Mouse (Mus musculus) retina, postnatal 7 days (tissue): ENCODE measurements at regions not wholly inside any gene's neighbourhood (a gene's known extent, or its start where the extent isn't known, plus 50 kb on each side); places are given as distances from the start of the nearest gene placed in this dataset.

Experiments
- DNase-seq: peaks from one replicate; pipeline ENCODE4 v3.0.0-alpha.2; 2012; ENCODE audit warnings: low read depth, low spot score

DNA sequence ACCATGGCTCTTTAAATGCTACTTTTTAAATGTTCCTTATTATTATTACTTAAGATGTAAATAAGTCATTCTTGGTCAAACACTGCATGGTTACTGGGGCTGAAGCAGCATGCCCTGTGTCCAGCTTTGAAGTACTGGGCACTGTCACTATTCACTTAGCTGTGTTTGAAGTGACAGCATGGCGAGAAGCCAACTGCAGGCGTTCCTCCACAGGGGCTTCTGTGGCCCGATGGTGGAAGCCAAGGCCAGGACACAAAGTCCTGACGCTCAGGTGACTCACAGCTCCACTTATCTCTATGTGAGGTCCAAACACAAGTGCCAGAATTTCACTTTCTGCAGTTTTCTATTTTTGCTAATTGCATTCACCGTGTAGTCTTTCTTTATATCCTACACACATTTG lies 65.3 kb downstream of the Cdca7 start:
- no peak for DNase-seq

GRCm38 (mm10) chr2:72545453-72545852 lies 69.5 kb downstream of the Cdca7 start:
- DNase-seq = no peak

GRCm38 (mm10) chr2:72546476-72546875 lies 70.5 kb downstream of the Cdca7 start:
- no peak for DNase-seq

DNA sequence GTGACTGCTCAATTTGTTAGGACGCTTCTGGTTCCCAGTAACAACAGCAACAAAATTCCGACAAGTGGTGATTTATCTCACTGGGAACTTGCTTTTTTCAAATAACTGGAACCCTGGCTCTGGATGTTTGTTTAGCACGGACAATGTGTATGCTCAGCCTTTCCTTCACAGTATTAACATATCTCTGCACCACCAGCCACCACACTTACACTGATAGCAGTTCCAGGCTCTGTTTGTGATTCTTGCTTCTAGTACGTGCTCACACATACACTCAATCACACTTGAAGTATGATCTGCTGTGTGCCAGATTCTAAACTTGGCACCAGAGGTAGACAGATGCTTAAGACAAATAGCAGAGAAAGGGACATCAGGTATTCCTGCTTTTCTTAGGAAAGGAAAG lies 71.0 kb downstream of the Cdca7 start:
- no peak for DNase-seq

DNA sequence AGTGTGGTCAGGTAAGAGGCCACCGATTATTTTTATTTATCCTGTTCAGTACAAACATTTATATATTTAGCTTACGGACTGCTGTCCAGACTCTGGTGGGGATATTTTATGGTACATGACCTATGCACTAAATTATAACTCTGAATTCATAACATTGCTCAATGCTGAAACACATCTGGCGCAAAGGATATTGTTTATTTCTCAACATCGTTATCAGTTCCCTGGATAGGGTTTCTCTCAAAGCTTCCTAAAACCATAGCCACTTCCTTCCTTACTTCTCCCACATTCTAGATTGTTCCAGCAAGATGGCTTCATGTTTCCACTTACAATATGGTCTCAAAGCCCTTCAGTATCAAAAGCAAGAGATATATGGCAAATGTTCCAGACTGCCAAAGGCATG lies 75.3 kb downstream of the Cdca7 start:
- no peak for DNase-seq

DNA sequence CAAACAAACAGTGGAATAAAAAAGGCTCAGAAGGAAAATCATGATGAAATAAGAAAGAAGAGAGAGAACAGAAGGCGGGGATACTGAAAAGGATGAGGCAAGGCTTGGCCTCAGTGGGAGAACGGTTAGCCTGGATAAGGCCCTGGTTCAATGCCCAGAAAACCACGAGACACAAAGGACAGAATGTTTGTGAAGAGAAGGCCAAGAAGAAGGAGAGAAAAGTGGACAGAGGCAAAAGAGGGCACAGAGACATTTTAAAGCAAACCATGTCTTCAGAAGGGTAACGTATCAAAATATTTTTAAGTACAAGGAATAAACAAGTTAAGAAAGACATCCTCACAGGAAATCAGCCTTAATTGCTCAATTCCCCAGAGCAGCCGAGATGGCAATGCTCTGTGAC lies 78.6 kb downstream of the Cdca7 start:
- no peak for DNase-seq

GRCm38 (mm10) chr2:72555116-72555515 lies 79.2 kb downstream of the Cdca7 start:
- DNase-seq = no peak

- no peak for DNase-seq
Measured at GRCm38 (mm10) chr2:72555556-72555955, 79.6 kb downstream of the Cdca7 start.

DNA sequence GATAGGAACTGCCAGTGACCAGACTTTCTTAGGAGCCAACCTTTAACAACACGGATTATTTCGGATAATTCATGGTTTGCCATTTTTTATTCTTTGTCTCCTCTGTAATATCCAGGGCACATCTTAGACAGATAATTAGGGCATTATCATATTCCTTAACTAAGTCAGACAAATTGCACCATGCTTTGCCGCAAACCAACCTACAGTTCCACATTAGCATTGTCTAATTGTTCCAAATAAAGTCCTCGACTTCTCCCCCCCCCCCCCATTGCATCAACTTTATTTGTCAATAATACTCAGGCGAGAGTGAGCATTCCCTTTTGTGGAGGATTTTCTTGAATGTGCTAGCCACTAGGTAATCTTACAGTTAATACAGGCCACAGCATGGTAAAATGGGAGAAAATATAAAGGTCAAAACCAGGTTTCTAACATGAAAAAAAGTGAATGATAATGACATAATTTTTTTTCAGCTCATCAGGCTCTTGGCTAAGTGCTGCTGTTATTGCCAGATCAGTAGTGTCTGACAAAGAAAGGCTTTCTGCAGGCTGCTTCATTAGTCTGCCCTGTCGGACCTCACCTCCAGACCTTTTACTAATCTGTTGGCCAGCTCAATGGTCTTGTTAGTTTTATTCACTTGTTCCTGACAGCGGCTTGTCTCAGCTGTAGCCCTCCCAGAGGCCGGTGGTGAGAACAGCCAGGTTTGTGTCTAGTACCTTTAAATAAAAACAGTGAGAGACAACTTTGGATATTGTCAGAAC lies 80.3 kb downstream of the Cdca7 start:
- DNase-seq = no peak

GRCm38 (mm10) chr2:72557161-72557560 lies 81.2 kb downstream of the Cdca7 start:
- no peak for DNase-seq

DNA sequence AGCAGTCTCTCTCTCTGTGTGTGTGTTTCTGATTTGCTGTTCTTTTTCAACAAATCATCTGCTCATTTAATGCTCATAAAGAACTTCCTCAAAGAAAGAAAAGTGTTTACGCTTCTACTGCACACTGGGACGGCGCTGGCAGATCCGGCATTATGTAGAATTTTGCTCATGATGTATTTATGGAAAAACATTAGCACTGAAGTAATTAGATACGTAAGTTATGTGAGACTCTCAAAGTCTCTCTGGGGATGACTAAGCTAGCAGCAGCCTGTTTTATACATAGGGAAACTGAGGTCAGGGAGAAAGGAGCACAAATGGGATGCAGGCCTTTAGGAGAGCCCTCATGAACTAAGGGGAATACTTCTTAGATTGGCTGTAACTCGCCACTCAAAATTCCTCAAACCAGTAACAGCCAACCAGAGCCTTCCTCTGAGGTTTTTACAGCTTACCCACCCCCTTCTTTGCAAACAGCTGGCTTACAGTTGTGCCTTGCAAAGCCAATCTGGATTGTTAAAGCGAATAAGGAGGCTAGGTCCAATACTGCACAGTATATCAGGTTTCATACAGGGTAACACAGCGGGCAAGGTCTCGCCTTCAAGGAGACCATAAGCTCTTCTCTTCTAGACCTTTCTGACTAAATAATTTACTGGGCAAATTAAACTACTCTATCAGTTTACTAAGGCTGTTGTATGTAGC lies 81.8 kb downstream of the Cdca7 start:
- DNase-seq = no peak

GRCm38 (mm10) chr2:72561383-72561782 lies 85.4 kb downstream of the Cdca7 start:
- DNase-seq = no peak

DNA sequence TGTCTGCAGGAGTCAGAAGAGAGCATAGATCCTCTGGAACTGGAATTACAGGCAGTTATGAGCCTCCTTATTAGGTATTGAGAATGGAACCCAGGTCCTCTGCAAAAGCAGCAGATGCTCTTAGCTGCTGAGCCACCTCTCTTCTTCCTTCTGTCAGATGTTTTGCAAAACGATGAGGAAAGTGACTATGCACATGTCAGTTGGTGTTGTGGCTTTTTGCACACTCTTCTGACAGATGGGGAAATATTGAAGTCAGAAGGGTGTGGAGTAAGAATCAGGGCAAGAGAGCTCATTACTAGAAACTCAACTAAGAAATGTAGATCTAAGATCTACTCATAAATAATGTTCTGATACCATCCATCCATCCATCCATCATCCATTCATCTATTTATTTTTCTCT lies 102.4 kb downstream of the Cdca7 start:
- DNase-seq = no peak

DNA sequence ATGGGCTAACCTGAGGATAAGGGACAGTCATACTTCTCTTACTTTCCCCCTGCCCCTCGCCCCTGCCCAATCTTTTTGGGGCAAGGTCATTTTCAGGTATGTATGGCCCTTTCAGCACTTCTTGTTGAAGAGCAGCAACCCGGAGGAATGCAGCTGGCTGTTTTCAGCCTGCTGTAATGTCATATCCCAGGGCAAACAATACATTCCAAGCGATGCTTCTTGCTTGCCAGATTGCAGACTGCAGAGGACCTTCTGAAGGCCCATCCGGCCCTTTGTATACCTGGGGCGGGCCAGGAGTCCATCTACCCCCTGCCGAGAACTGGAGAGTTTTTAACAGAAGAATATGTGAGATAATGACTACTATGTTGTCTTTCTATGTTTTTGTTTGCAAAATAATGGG lies 105.2 kb downstream of the Cdca7 start:
- no peak for DNase-seq

DNA sequence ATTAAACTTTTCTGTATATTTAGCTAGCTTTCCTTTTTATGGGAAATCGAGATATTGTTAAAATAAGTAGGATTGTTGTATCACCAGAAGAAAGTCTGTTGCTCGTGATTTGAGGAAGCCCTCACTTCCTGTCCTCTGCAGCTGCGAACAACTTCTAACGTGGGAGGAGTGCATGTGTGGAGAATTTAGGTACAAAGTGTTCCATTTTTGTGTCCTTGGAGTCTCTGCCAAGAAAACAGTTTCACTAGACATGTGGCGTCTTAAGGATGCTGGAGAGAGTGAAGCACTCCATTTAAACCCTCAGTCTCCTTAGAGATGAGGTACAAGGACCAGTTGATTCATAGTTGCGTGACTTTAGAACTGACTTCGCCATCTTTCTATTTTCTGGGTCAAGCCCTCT lies 112.9 kb downstream of the Cdca7 start:
- no peak for DNase-seq

GRCm38 (mm10) chr2:72592011-72592410 lies 116.1 kb downstream of the Cdca7 start:
- peak; percentile 3 for DNase-seq

DNA sequence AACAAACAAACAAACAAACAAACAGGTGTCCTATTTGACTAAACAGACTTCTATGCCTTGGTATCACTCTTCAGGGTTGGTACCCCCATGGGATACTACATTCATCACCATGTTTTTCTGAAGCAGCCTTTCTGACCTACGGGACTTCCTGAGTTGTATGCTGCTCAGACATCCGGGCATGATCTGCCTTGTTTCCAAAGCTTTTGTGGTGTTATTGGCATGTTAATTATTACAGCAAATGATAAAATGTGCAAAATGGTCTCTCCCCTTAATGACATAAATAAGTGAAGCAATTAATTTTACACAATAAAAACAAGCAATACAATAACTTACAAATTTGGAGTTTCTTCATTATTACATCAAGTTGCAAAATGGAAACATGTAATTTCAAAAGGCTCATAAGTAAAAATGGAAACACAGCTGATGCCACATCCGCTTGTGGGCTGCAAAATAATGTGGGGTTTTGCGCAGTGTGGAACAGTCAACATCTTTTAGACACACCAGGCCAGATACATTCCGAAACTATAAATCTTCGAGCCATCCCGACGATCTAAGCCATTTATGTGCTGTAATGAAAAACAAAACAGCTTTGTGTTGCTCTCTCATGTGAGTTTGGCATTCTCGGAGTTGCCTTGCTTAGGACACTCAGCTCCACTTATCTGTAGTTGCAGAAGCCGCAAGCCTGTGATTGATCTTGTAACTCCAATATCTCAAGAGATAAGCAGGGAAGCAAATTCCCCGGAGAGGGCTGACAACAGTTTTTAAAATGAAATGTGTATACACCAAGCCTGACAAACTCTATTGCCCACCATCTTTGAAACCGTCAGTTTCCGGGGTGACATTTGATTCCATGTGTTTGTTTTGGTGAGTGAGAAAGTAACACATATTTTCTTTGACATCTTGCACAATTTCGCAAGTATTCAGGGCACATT lies 121.3 kb downstream of the Cdca7 start:
- DNase-seq = no peak

DNA sequence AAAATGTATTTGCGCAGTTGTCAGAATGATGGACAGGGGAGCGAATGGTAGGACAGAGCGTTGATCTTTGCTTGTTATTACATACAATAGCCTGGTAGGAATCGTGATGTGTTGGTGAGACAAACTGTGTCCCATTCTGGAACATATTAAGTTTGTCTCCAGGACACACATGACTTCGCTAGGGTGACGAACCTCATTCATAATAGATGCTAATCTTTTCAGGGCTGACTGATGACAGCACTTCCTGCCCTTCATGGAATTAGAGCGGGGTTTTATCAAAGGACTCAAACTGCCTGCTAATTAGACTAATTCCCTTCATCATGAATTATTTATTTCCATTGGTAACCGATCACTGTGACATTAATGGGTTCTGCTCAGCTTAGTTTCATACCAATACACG lies 122.0 kb downstream of the Cdca7 start:
- no peak for DNase-seq

- DNase-seq = no peak
Measured at GRCm38 (mm10) chr2:72600723-72601122, 124.8 kb downstream of the Cdca7 start.

DNA sequence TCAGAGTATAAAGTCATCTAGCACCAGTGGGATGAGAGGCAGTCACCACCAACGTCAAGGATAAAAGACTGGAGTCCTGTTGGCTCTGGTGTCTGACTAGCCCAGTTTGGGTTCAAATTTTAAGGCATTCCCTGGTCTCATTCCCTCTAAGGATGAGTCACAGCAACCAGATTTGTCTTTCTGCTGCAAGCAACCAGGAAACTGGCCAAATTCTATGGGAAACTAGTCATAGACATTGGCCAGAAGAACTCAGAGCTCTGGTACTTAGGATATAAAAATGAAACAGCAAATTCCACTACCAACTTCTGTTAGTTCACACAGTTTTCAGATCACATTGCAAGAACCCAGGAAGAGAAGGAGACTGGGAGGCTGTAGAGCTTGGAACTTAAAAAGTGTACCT lies 126.2 kb downstream of the Cdca7 start:
- no peak for DNase-seq

DNA sequence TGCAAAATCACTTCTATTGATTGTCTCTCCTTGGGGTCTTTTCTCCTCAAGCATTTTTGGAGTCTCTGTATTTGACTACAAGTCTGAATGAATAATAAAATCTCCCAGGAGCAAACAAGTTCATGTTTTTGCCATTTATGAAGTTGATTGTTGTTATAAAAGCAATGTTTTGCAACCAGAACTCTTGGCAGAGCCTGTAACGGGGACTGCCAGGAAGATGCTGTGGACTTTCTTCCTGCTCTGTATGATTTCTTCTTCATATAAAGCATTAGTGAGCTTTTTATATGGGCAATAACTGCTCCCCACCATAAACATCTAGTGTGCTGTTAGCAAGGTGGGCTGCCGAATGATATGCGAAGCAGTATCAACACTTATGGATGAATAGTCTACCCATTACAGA lies 136.3 kb downstream of the Cdca7 start:
- DNase-seq = no peak

DNA sequence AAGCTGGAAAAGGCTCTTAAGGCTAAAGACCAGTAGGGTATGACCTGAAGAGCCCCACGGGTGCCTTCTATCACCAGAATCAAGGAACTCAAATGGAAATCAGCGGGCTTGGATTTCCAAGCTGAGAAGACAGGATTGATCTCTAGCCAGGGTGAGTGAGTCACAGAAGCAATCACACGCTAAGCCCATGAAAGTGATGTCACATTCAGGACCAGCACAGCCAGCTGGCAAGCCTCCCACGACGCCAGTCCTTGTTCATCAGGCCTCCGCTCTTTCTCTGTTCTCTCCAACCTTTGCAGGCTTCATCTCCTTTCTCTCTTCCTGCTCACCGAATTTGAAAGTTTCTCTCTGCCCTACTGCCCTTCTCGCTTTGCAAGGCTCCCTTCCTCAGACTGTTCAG lies 138.3 kb downstream of the Cdca7 start:
- DNase-seq = no peak
